In genomic region chr10:95110786-95111185, GRCm38 (mm10) we compare ENCODE assay signal across 11 mouse cellular contexts.
"Had no signal": no experiment of that assay in that cellular context is flagged by ENCODE, and none has a peak within 500 bp of the region (broad histone marks: within the 10 kb centered on the region; RNA-seq: fewer than 3 reads in every experiment).

No protein-coding gene starts in this region.

- DNase-seq: gastrocnemius, adult 2 months; gastrocnemius, postnatal 10 days; gastrocnemius, postnatal 25 days; heart, postnatal 36 days; kidney, adult 18-20 months; kidney, adult 8-10 months; kidney, postnatal 10 days; kidney, postnatal 25 days; kidney, postnatal 4 days; liver; liver, embryonic 13.5 days had no signal
